Mouse (Mus musculus): ENCODE results near the gene Polr3b. TPM values are rescaled to one million over a fixed set of nuclear protein-coding genes. Genes with fewer than 3 reads are reported as not detected.

Gene Polr3b
- polyA plus RNA-seq, 1 experiment from 2014 or later: 10.5 TPM

DNA sequence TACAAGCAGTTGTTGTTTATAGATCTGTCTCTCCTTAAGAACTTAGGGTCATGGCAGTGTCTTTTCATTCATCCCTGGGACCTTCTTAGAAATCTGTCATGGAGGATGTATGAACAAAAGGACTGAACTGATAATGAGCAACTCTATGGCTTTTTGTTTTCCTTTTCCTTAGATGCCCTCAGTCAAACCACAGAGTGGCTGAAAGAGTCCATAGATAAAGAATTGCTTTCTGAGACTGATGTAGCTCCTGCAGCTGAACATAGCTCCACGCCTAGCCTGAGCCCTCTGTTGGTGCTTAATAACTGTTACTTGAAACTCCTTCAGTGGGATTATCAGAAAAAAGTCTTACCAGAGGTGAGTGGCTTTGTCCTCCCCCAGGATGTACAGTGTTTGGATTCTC is 17.8 kb upstream of the Polr3b start:
- no peaks in the 10 kb centered on the region for H3K36me3 ChIP-seq (ENCODE audit: control insufficient read depth, insufficient read depth, low read length)
- H3K9ac ChIP-seq (ENCODE audit: low read depth, low read length): no peak overlapping the region
- no peaks in the 10 kb centered on the region for H3K27me3 ChIP-seq (replicated peaks; ENCODE audit: control insufficient read depth, insufficient read depth, low read length)
- H3K9me3 ChIP-seq (ENCODE audit: control insufficient read depth, low read length): no peaks in the 10 kb centered on the region
- H3K4me1 ChIP-seq (ENCODE audit: control insufficient read depth, insufficient read depth, low read length): no peaks in the 10 kb centered on the region
- no peak overlapping the region for H3K4me3 ChIP-seq (ENCODE audit: low read length)
- WGBS: 76% methylated on average over 1 of the region's 1 CpGs
- H3K27ac ChIP-seq (ENCODE audit: low read length): no peak overlapping the region
- no peak overlapping the region for H3K4me2 ChIP-seq (ENCODE audit: low read depth, low read length)
- no peak for ATAC-seq

DNA sequence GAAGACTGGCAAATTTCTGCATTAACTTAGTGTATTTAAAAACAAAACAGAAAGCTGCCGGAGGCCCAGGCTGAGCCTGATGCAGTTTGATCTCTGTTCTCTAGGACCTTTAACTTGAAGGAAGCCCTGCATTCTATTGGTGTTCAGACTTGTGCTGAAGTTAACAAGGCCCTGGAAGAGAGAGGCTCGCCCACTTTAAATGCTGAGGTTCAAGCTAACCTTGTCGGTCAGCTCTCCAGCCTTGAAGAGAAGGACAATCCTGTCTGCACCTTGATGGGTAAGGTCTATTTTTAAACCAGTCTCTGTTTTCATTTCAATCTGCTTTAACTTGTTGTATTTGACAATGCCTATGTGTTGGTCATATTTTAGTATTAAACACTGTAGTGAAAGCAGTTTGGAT is 13.7 kb upstream of the Polr3b start:
- Histone ChIP-seq H3K9me3 (ENCODE audit: control insufficient read depth, low read length) (no peaks in the 10 kb centered on the region), H3K9ac (ENCODE audit: low read depth, low read length) (no peak overlapping the region), H3K27me3 (replicated peaks; ENCODE audit: control insufficient read depth, insufficient read depth, low read length) (no peaks in the 10 kb centered on the region), H3K4me2 (ENCODE audit: low read depth, low read length) (no peak overlapping the region), H3K36me3 (ENCODE audit: control insufficient read depth, insufficient read depth, low read length) (no peaks in the 10 kb centered on the region), H3K4me3 (ENCODE audit: low read length) (no peak overlapping the region), H3K4me1 (ENCODE audit: control insufficient read depth, insufficient read depth, low read length) (no peaks in the 10 kb centered on the region), H3K27ac (ENCODE audit: low read length) (no peak overlapping the region)
- no peak for ATAC-seq
- 80% methylated on average over 3 of the region's 3 CpGs for WGBS

DNA sequence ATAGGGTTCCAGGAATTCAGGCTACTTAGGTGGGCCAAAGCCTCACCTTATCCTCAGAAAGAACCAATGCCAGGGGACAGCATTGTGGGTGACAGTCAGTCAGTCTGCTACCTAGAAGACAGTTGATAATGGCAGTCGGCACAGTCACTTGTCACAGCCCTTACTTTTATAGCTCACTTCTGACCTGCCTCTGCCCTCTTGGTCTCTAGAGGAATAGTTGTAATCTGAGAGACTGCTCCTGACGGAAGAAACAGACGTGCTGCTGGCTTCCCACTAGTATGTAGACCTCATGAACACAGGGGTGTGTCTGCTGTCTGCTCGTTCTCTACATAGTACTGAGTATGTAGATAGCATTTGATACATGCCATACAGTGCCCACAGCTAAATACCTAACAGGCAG is 11.8 kb upstream of the Polr3b start:
- Histone ChIP-seq H3K9me3 (ENCODE audit: control insufficient read depth, low read length) (no peaks in the 10 kb centered on the region), H3K36me3 (ENCODE audit: control insufficient read depth, insufficient read depth, low read length) (no peaks in the 10 kb centered on the region), H3K27ac (ENCODE audit: low read length) (no peak overlapping the region), H3K27me3 (replicated peaks; ENCODE audit: control insufficient read depth, insufficient read depth, low read length) (no peaks in the 10 kb centered on the region), H3K4me2 (ENCODE audit: low read depth, low read length) (no peak overlapping the region), H3K4me3 (ENCODE audit: low read length) (no peak overlapping the region), H3K9ac (ENCODE audit: low read depth, low read length) (no peak overlapping the region), H3K4me1 (ENCODE audit: control insufficient read depth, insufficient read depth, low read length) (no peaks in the 10 kb centered on the region)
- ATAC-seq: peak; percentile 60; the same call in 1 of the 2 replicates
- WGBS: 46% methylated on average over 4 of the region's 4 CpGs

DNA sequence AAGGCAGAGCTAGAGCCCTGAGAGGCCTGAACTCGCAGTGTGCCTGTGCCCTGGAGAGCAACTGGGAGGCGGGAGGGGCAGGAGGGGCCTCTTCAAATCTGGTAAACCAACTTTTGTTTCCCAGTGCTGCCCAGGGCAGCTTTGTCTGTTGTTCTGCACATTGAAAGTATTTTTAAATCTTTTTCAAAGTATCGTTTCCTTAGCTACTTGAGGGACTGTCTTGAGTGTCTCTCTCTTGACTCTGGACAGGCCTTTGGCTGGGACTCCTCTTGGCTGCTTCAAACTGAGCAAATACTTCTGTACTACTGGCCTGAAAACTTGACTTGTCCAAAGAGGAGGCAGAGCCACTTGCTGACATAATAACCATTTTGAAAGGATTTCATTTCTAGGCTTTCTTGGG is 11.3 kb upstream of the Polr3b start:
- Histone ChIP-seq H3K4me3 (ENCODE audit: low read length) (no peak overlapping the region), H3K27ac (ENCODE audit: low read length) (no peak overlapping the region), H3K36me3 (ENCODE audit: control insufficient read depth, insufficient read depth, low read length) (no peaks in the 10 kb centered on the region), H3K9me3 (ENCODE audit: control insufficient read depth, low read length) (no peaks in the 10 kb centered on the region), H3K9ac (ENCODE audit: low read depth, low read length) (no peak overlapping the region), H3K4me2 (ENCODE audit: low read depth, low read length) (no peak overlapping the region), H3K4me1 (ENCODE audit: control insufficient read depth, insufficient read depth, low read length) (no peaks in the 10 kb centered on the region), H3K27me3 (replicated peaks; ENCODE audit: control insufficient read depth, insufficient read depth, low read length) (no peaks in the 10 kb centered on the region)
- no peak for ATAC-seq
- WGBS: 84% methylated on average over 3 of the region's 3 CpGs

DNA sequence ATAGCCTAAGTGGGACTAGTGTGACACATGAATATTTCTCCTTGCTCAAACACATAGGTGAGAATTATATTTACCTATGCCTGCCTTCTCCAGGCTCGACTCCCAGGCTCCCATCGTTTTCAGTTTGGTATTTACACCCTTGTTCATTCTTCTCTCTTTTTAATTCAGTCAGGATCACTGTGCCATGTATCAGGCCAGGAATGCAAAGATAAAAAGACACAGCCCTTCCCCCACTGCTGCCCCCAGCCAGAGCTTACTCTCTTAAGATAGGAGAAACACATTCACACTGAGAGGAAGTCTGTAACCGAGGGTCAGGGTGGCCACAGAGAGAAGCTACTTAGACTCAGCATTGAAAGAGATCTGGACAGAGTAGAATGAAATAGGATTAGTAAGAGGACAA is 10.4 kb upstream of the Polr3b start:
- Histone ChIP-seq H3K27me3 (replicated peaks; ENCODE audit: control insufficient read depth, insufficient read depth, low read length) (no peaks in the 10 kb centered on the region), H3K27ac (ENCODE audit: low read length) (no peak overlapping the region), H3K9ac (ENCODE audit: low read depth, low read length) (no peak overlapping the region), H3K36me3 (ENCODE audit: control insufficient read depth, insufficient read depth, low read length) (no peaks in the 10 kb centered on the region), H3K4me1 (ENCODE audit: control insufficient read depth, insufficient read depth, low read length) (no peaks in the 10 kb centered on the region), H3K4me3 (ENCODE audit: low read length) (no peak overlapping the region), H3K9me3 (ENCODE audit: control insufficient read depth, low read length) (no peaks in the 10 kb centered on the region), H3K4me2 (ENCODE audit: low read depth, low read length) (no peak overlapping the region)
- no peak for ATAC-seq
- 56% methylated on average over 3 of the region's 3 CpGs for WGBS

DNA sequence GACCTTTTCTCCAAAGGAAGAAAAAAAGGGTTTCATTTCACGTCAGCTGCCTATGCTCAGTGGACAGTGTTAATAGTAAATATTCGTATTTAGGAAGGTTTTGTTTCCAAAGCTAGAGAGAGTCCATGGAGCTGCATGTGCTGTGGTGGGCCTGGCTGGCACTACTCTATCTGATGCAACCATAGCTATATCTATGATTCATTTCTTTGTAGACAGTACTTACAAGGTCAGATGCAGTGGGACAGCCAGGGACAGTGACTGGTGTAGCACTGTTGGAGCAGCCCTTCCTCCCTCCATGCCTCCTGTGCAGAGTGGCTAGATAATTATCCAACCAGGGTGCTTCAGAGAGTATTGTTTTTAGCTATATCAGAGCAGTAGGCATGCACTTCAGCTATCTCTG is 9.8 kb upstream of the Polr3b start:
- Histone ChIP-seq H3K9me3 (ENCODE audit: control insufficient read depth, low read length) (no peaks in the 10 kb centered on the region), H3K27me3 (replicated peaks; ENCODE audit: control insufficient read depth, insufficient read depth, low read length) (no peaks in the 10 kb centered on the region), H3K4me1 (ENCODE audit: control insufficient read depth, insufficient read depth, low read length) (no peaks in the 10 kb centered on the region), H3K36me3 (ENCODE audit: control insufficient read depth, insufficient read depth, low read length) (no peaks in the 10 kb centered on the region), H3K9ac (ENCODE audit: low read depth, low read length) (no peak overlapping the region), H3K4me2 (ENCODE audit: low read depth, low read length) (no peak overlapping the region), H3K27ac (ENCODE audit: low read length) (no peak overlapping the region), H3K4me3 (ENCODE audit: low read length) (no peak overlapping the region)
- no peak for ATAC-seq
- WGBS: 81% methylated on average over 2 of the region's 2 CpGs

DNA sequence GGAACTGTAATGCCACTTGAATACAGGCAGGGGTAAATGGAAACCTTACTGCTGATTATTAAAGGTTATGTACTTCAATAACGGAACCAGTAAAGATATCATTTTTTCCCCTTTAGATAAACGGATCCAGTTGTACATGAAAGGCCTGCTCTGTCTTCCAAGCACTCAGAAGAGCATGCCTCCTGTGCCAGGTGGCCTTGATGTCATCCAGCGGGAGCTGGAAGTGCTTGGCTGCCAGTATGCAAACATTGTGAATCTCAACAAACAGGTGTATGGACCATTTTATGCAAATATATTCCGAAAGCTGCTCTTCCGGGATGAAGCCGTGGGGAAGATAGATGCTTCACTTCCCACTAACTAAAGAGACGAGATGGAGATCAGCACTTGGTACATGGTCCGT is 8.7 kb upstream of the Polr3b start:
- H3K4me2 ChIP-seq (ENCODE audit: low read depth, low read length): no peak overlapping the region
- no peaks in the 10 kb centered on the region for H3K9me3 ChIP-seq (ENCODE audit: control insufficient read depth, low read length)
- H3K27me3 ChIP-seq (replicated peaks; ENCODE audit: control insufficient read depth, insufficient read depth, low read length): no peaks in the 10 kb centered on the region
- WGBS: 78% methylated on average over 8 of the region's 8 CpGs
- H3K9ac ChIP-seq (ENCODE audit: low read depth, low read length): no peak overlapping the region
- H3K4me3 ChIP-seq (ENCODE audit: low read length): no peak overlapping the region
- no peak for ATAC-seq
- H3K4me1 ChIP-seq (ENCODE audit: control insufficient read depth, insufficient read depth, low read length): no peaks in the 10 kb centered on the region
- H3K27ac ChIP-seq (ENCODE audit: low read length): no peak overlapping the region
- no peaks in the 10 kb centered on the region for H3K36me3 ChIP-seq (ENCODE audit: control insufficient read depth, insufficient read depth, low read length)

DNA sequence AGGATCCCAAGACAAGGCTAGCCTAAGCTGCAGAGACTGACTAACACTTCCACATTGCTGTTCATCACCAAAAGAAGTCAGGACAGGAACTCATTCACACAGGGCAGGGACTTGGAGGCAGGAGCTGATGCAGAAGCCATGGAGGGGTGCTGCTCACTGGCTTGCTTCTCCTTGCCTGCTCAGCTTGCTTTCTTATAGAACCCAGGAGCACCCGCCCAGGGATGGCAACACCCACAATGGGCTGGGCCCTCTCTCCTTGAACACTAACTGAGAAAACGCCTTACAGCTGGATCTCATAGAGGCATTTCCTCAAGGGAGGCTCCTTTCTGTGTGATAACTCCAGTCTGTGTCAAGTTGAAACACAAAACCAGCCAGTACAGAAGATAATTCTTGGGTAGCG is 7.0 kb upstream of the Polr3b start:
- Histone ChIP-seq H3K27me3 (replicated peaks; ENCODE audit: control insufficient read depth, insufficient read depth, low read length) (no peaks in the 10 kb centered on the region), H3K9me3 (ENCODE audit: control insufficient read depth, low read length) (no peaks in the 10 kb centered on the region), H3K4me3 (ENCODE audit: low read length) (no peak overlapping the region), H3K36me3 (ENCODE audit: control insufficient read depth, insufficient read depth, low read length) (no peaks in the 10 kb centered on the region), H3K4me1 (ENCODE audit: control insufficient read depth, insufficient read depth, low read length) (no peaks in the 10 kb centered on the region), H3K27ac (ENCODE audit: low read length) (no peak overlapping the region), H3K9ac (ENCODE audit: low read depth, low read length) (no peak overlapping the region), H3K4me2 (ENCODE audit: low read depth, low read length) (no peak overlapping the region)
- 67% methylated on average over 3 of the region's 3 CpGs for WGBS
- no peak for ATAC-seq

DNA sequence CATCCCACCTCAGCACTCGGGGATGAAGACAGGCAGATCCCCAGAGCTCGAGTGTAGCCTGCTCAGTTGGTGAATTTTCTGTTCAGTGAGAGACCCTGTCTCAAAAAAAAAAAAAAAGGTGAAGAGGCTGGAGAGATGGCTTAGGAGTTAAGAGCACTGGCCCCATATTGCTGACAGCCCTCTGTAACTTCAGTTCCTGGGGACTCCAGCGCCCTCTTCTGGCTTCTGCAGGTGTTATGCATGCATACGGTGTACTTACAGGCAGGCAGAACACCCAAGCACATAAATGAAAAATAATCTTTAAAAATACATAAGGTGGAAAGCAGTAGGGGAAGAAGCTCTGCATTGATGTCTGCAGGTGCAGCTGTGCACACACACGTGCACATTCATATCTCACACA is 9.1 kb downstream of the Polr3b start:
- H3K9me3 ChIP-seq (ENCODE audit: control insufficient read depth, low read length): no peaks in the 10 kb centered on the region
- H3K27ac ChIP-seq (ENCODE audit: low read length): no peak overlapping the region
- WGBS: 65% methylated on average over 5 of the region's 5 CpGs
- no peak for ATAC-seq
- H3K4me2 ChIP-seq (ENCODE audit: low read depth, low read length): no peak overlapping the region
- 0 out of 2 replicates have a peak, but pooled peaks cover 9% of the 10 kb centered on the region for H3K36me3 ChIP-seq (ENCODE audit: control insufficient read depth, insufficient read depth, low read length)
- H3K27me3 ChIP-seq (replicated peaks; ENCODE audit: control insufficient read depth, insufficient read depth, low read length): no peaks in the 10 kb centered on the region
- no peak overlapping the region for H3K9ac ChIP-seq (ENCODE audit: low read depth, low read length)
- no peak overlapping the region for H3K4me3 ChIP-seq (ENCODE audit: low read length)
- no peaks in the 10 kb centered on the region for H3K4me1 ChIP-seq (ENCODE audit: control insufficient read depth, insufficient read depth, low read length)

DNA sequence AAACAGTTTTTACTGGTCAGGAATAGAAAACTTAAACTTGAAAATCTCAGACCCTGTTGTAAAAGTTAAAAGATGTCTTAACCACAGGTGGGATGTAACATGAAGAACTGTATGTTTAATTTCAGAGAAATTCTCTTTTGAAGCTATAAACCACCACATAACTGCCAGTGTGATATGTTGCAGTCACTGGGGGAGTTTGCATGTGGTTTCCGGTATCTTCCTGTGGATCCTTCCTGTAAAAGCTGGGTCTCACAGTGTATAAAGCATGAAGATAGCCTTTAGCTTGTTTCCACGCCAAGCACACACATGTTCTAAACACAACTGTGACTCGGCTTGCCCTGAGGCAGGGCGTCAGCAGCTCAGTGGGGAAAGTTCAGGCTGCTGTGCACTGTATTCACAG is 9.9 kb downstream of the Polr3b start:
- ATAC-seq: no peak
- Histone ChIP-seq H3K36me3 (ENCODE audit: control insufficient read depth, insufficient read depth, low read length) (peaks cover 11% of the 10 kb centered on the region; the same call in 1 of the 2 replicates), H3K4me1 (ENCODE audit: control insufficient read depth, insufficient read depth, low read length) (no peaks in the 10 kb centered on the region), H3K4me2 (ENCODE audit: low read depth, low read length) (no peak overlapping the region), H3K9ac (ENCODE audit: low read depth, low read length) (no peak overlapping the region), H3K27ac (ENCODE audit: low read length) (no peak overlapping the region), H3K27me3 (replicated peaks; ENCODE audit: control insufficient read depth, insufficient read depth, low read length) (no peaks in the 10 kb centered on the region), H3K9me3 (ENCODE audit: control insufficient read depth, low read length) (no peaks in the 10 kb centered on the region), H3K4me3 (ENCODE audit: low read length) (no peak overlapping the region)
- WGBS: 87% methylated on average over 4 of the region's 4 CpGs
